Mouse (Mus musculus) heart, postnatal 25 days (tissue): ENCODE data around the gene Sdk2. TPM values are rescaled to one million over a fixed set of nuclear protein-coding genes. Genes with fewer than 3 reads are reported as not detected.

Source experiments
- DNase-seq: peaks from one replicate; pipeline ENCODE4 v3.0.0; 2022; ENCODE audit warnings: low spot score
- intact Hi-C: fragments of 180-260 bp; cut with DNase I; formaldehyde crosslinking; loops from one replicate; pipeline ENCODE4 v1.15.1; 2025
- total RNA-seq, 2 experiments: library from RNA; stranded (reverse); gene quantifications; 2 replicates each; pipeline ENCODE4 v1.2.3; 2021

Gene Sdk2
- total RNA-seq, 2 experiments from 2014 or later = 1.2 to 2.0 TPM

- intact Hi-C loops = no loop called here
- peak; percentile 49 for DNase-seq
Measured at GRCm38 (mm10) chr11:113778733-113779679, 287.8 kb downstream of the Sdk2 start.

GRCm38 (mm10) chr11:113777878-113778464 is 288.9 kb downstream of the Sdk2 start:
- intact Hi-C loops = no loop called here

GRCm38 (mm10) chr11:113776851-113777511 is 289.9 kb downstream of the Sdk2 start:
- no peak for DNase-seq
- intact Hi-C loops = no loop called here

More at GRCm38 (mm10) chr11:113777878-113778464, 288.9 kb downstream of the Sdk2 start:
- DNase-seq = no peak

- no peak for DNase-seq
- intact Hi-C loops = no loop called here
Measured at GRCm38 (mm10) chr11:113774773-113775172, 292.1 kb downstream of the Sdk2 start.

- no peak for DNase-seq
- intact Hi-C loops = no loop called here
Measured at GRCm38 (mm10) chr11:113773191-113773590, 293.7 kb downstream of the Sdk2 start.

GRCm38 (mm10) chr11:113771187-113771586 is 295.7 kb downstream of the Sdk2 start:
- intact Hi-C loops = no loop called here

GRCm38 (mm10) chr11:113768356-113768755 is 298.5 kb downstream of the Sdk2 start:
- intact Hi-C loops = no loop called here
- no peak for DNase-seq

More at GRCm38 (mm10) chr11:113771187-113771586, 295.7 kb downstream of the Sdk2 start:
- DNase-seq = no peak

GRCm38 (mm10) chr11:113767285-113767684 is 299.6 kb downstream of the Sdk2 start:
- intact Hi-C loops = no loop called here
- no peak for DNase-seq

GRCm38 (mm10) chr11:113766284-113766985 is 300.4 kb downstream of the Sdk2 start:
- intact Hi-C loops = no loop called here
- DNase-seq = no peak

- DNase-seq = no peak
- intact Hi-C loops = no loop called here
Measured at GRCm38 (mm10) chr11:113764132-113764849, 302.6 kb downstream of the Sdk2 start.

GRCm38 (mm10) chr11:113763449-113763848 is 303.4 kb downstream of the Sdk2 start:
- intact Hi-C loops = no loop called here
- DNase-seq = no peak

GRCm38 (mm10) chr11:113762136-113762797 is 304.6 kb downstream of the Sdk2 start:
- no peak for DNase-seq
- intact Hi-C loops = no loop called here

- DNase-seq = no peak
- intact Hi-C loops = no loop called here
Measured at GRCm38 (mm10) chr11:113761646-113762045, 305.2 kb downstream of the Sdk2 start.

- DNase-seq = no peak
- intact Hi-C loops = no loop called here
Measured at GRCm38 (mm10) chr11:113760476-113760875, 306.4 kb downstream of the Sdk2 start.

GRCm38 (mm10) chr11:113758851-113759250 is 308.0 kb downstream of the Sdk2 start:
- no peak for DNase-seq
- intact Hi-C loops = no loop called here

GRCm38 (mm10) chr11:113756578-113756977 is 310.3 kb downstream of the Sdk2 start:
- DNase-seq = no peak
- intact Hi-C loops = no loop called here

- no peak for DNase-seq
- intact Hi-C loops = no loop called here
Measured at GRCm38 (mm10) chr11:113755878-113756277, 311.0 kb downstream of the Sdk2 start.

GRCm38 (mm10) chr11:113754845-113755244 is 312.0 kb downstream of the Sdk2 start:
- intact Hi-C loops = no loop called here
- no peak for DNase-seq
